Mouse (Mus musculus): ENCODE measurements around the gene Chd1.
A peak's percentile ranks its signal among the peaks of the same experiment; 100 is the strongest.
"Not testable (repeated sequence)": the region's sequence is repeated elsewhere in the genome, so short reads cannot be mapped to it uniquely, and the experiment has no call there.

The Chd1 gene

DNA sequence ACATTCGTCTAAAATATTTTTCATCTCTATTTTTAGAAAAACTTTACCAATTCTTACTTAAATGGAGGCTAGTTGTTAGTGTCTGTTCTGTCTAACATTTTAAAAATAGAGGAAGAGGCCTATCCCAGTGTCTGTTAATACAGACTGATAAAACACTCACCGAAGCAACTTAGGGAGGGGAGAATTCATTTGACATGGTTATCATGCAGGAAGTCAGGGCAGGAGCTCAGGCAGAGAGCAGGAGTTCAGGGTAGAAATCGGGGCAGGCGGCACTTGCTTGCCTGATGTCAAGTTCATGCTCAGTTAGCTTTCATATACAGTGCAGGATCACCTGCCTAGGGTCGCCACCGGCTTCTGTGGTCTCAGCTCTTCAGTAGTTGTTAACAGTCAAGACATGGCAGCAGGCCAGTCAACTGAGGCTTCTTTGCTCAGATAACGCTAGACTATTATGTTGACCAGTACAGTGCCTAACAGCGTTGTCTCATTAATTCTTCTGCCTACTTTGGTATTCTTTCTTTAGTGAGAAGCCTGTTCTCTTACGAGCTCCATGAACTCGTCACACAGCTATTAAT is 32.7 kb downstream of the Chd1 start:
- DNase-seq: no peak

DNA sequence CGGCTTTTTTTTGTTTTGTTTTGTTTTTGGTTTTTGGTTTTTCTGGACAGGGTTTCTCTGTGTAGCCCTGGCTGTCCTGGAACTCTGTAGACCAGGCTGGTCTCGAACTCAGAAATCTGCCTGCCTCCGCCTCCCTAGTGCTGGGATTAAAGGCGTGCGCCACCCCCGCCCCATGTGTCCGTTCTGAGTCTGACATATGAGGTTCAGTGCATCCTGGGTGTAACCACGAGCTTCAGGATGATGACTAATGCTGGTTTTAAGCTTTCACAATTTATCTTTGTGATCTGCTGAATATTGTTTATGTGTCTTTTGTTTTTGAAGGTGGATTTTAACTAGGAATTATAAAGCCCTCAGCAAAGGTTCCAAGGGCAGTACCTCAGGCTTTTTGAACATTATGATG is 37.1 kb downstream of the Chd1 start:
- no peak for DNase-seq

DNA sequence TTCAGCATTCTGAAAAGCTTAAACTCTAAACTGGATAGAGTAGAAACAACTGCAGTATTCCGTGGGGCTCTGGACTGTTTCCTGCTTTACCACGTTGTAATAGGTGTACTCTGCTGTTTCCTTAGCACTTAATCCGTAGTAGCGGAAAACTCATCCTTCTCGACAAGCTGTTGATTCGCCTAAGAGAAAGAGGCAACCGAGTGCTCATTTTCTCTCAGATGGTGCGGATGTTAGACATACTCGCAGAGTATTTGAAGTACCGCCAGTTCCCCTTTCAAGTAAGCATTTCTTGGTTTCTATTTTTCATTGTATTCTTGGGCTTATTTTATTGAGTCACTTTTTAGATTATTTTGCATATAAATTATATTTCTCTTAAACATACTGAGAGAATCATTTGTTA is 38.2 kb downstream of the Chd1 start:
- DNase-seq: no peak

DNA sequence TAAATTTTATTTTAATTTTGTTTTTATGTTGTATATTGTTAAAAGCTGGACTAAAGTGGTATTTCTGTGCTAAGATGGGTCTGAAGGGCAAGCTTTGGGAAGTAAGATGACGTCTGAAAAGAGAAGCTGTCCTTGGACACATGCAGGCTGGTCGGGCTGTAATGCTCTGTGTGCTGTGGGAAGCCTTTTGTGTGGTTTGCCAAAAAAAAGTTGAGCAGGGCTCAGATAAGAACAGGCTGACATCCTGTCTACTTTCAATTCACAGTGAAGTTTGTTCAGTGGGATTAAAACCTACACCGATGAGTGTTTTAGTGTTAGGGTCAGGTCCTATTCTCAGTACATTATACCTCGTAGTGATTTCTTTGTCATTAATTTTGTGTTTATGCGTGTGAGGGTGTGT is 38.6 kb downstream of the Chd1 start:
- DNase-seq: no peak

DNA sequence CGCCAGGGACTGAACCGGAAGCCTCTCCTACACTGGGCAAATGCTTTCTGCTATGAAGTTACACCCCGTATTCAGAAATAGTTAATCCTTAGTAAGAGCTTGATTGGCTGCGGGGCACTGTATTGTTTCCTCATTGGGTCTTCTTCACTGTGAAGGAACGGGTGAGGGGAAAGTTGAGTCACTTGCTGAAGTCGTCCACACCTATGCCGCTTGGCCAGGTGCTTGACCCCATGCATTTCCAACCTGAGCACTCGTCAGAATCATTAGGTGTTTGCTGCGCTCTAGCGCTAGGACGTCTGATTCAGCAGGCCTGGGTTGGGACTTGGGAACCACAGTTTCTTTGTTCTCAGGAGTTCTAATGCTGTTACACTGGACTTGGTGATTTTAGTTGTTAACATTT is 41.9 kb downstream of the Chd1 start:
- DNase-seq: no peak

DNA sequence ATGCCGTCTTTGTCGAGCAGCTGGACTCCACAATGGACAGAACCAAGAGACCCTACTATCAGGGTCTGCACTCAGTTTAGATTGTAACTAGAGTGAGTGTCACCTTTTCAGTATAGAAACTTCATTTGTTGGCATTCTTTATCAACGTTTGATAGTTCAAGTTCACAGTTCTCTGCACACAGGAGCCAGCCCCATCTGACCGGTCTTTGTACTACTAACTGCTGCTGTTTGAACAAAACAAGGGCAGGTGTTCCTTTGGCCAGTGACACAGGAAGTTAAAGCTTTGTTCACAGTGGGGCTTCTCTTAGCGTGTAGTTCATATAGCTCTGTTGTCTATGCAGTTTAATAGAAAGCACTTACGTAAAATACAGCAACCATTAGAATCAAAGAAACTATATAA is 43.3 kb downstream of the Chd1 start:
- DNase-seq: no peak

DNA sequence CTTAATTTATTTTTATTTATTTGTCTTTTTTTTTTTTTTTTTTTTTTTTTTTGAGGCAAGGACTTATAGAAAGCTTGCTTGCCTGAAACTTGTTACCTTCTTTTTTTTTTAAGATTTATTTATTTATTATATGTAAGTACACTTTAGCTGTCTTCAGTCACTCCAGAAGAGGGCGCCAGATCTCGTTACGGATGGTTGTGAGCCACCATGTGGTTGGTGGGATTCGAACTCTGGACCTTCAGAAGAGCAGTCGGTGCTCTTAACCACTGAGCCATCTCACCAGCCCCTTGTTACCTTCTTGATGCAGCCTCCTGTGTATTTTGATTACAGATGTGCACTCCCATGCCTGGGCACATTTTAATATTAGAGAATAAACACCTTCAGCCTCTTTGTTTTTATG is 46.5 kb downstream of the Chd1 start:
- DNase-seq: not testable (repeated sequence)

DNA sequence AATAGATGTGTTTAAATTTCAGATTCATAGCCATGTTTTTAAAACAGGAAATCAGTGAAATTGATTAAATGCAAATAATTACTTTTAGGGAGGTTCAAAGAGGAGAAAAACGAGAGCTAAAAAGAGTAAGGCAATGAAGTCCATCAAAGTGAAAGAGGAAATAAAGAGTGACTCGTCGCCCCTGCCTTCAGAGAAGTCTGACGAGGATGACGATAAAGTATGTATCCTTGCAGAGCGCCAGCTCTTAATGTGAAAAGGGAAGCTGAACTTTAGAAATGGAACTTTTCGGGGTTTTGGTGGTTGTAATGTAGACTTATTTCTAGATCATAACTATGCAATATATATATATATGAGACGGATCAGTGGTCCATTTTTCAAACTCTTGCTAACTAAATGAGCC is 56.4 kb downstream of the Chd1 start:
- no peak for DNase-seq

DNA sequence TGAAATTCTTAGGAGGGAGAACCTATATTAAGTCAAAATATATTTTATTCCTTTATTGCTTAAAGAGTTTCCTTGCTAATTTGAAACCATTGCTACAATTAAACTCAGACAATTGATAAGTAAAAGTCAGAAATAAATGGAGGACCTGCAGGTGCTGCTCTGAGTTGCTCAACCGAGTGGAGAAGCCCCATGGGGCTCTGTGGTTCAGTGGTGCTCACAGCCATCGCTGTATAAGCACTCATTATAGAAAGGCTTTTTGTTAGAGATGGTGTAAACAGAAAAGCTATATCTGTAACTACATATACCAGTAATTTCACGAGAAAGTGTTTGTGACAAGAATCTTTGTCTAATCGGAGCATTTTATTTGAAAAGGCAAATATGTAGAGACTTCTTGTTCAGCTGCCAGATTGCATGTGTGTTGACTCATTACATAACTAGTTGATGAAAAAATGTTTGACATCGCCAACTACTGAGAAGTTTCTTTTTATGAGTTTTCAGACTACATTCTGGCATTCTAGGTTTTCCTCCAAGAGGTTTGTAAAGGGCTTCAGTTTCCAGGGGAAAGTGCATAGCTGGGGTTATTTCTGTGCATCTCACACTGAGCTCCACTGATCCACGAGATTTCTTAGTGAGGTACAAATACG is 64.4 kb downstream of the Chd1 start:
- no peak for DNase-seq

DNA sequence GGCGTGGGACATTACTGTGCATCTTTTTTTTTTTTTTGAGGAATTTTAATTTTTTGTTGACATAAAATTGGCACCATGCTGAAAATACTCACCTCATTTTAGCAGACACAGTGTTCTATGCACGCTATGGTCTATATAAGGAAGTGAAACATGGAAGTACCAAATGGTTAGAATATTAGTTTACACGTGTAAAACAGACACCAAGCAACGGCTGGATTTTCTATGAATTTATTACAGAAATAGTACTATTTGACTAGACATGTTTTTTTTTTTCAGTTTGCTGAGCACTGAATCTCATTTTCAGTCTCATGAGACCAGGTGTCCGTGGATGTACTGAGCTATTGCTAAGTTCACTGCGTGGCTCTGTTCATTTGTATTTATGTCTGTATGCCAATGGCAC is 69.2 kb downstream of the Chd1 start:
- DNase-seq: no peak

DNA sequence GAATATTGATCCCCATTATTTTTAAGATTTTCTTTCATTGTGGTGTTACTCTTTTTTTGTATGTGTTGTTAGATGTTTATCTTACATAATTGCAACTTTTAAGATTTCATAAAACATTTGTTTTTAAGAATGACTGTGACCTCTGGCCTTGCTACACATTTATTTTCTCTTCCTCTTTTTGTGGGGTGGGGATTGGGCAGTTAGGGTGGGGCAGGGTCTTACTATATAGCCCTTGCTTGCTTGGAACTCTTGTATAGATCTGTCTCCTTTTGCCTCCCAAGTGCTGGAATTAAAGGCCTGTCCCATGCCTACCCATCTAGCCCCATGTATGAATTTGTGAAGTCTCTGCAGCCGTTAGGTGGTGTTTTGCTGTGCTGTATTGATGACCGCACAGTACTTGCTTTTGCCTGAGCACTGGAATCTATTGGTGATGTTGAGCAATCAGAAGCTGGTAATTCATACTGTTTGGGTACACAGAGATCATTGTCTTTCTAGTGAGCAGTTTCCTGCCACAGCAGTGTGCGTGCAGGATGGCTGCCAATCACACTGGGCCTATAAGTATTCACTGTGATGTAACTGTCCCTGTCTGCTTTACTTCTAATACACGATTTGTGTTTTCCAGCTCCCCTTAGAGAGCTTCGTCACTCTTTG is 69.9 kb downstream of the Chd1 start:
- no peak for DNase-seq

DNA sequence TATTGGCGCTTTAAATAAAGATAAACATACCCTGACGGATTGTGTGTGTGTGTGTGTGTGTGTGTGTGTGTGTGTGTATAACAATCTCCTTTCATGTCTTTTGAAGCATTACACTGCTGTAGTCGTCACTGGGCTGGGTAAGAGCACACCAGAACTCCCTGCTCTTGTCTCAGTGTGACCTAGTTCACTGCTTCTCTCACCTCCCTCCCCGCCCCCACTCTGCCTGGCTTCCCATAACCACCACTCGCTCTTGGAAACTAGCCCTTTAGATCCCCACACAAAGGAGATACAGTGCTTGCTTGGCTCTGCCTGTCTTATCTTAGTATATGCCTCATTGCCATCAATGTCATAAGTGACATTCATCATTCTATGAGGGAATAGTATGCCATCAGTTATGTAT is 71.6 kb downstream of the Chd1 start:
- peak in 1 of 2 experiments; percentile 14 for DNase-seq

DNA sequence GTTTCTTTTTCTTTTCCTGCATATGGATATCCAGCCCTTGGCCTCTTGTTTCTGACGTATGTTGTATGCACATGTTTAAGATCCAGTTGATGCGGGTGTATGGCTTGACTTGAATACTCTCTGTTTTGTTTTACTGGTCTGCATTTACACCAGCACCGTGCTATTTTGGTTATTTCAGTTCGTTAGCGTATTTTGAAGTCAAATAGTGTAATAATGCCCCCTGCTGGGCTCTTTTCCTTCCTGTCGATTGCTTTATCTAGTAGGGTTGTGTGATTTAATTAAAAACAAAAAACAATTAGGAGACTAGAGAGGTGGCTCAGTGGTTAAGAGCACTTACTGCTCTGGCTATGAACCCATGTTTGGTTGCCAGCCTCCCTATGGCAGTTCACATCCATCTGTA is 73.2 kb downstream of the Chd1 start:
- peak in 1 of 2 experiments; percentile 7 for DNase-seq

DNA sequence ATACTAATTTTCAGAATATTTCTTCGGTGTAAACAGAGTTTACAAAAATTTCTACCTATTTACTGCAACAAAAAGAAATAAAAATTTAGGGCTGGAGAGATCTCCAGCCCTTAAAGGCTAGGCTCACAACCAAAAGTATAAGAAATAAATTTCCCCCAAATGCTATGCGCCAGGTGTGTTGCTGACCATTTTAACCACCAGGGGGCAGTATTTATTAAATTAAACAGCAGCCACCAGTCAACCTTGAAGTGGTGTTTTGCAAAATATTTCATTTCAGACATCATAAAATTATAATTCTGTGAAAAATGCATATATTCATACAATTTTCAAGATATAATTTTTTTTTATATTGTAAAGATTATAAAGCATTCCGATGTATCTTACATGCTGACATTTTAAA is 82.3 kb downstream of the Chd1 start:
- peak; percentile 66 to 68 for DNase-seq

DNA sequence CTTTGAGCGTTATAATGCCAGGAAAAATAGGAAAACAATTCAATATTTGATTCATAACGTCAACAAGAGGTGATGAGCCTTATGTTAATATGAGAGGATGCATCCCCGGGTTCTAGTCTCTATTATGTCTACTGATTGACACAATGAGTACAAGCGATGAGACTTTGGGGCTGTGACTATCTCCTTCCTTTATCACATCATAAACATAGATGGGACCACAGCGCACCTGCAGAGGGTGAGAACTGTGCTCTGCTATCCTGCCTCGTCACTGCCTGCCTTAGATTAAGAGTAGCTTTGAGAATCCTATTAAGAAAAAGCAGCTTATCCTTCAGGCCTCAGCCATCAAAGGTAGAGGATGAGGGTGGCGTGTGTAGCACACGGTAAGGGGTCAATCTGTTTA is 85.9 kb downstream of the Chd1 start:
- DNase-seq: no peak

DNA sequence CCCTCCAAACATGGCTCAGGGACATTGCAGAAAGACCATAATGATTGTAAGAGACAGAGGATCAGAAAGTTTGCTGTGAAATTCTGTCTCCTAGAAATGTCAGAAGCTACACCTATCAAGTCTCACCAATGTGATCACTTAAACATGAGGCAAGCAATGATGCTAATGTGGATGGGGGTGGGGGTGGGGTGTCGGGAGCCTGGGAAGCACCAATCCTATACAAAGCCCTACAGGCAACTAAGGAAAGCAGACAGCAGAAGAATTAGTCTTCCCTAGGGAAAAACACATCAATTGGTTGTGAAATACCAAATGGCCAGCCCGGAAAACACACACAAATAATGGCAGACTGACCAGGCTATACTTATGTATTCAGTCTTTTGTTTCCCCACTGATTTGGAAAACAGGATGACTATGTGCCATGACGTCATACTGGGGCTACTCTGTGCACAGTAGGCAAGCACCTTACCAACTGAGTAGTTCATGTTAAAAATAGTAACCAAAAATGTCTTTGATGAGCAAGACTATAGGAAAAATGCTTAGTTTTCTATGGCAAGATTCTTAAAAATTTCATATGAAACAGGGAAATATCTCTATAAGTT is 94.5 kb downstream of the Chd1 start:
- DNase-seq: no peak

DNA sequence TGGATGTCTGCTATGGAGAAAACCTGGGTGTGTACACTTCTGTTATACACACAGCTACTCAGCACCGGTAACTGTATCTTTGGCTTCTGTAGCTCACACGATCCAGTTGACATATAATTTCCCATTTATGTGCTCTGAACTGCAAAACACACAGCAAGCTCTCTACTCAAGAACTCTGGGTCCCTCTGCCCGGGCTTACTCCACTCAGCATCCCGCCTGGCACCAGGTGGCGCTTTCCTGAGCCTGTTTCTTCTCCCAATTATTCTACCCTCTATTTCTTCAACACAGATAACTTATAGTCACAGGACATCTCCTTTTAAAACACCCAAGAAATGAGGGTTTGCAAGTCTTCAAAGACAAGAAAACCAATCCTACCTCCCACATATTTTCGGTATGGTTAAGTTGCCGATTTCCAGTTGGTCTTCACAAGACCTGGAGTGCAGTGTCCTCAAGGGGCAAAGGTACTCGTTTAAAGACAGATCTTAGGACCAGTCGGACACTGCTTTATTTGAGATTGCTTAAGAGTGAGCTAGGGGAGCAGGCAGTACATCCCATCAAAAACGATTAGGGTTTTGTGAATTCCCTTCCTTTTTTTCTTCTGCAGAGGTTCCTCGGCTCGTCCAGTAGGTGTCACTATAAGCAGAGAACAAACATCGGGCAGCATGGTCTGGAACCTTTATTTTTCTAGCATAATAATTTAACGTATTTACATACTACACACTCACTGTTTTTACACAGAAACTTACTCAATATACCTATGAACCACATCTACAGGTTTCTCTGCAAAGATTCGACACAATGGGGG is 99.4 kb downstream of the Chd1 start:
- peak; percentile 42 to 48 for DNase-seq

DNA sequence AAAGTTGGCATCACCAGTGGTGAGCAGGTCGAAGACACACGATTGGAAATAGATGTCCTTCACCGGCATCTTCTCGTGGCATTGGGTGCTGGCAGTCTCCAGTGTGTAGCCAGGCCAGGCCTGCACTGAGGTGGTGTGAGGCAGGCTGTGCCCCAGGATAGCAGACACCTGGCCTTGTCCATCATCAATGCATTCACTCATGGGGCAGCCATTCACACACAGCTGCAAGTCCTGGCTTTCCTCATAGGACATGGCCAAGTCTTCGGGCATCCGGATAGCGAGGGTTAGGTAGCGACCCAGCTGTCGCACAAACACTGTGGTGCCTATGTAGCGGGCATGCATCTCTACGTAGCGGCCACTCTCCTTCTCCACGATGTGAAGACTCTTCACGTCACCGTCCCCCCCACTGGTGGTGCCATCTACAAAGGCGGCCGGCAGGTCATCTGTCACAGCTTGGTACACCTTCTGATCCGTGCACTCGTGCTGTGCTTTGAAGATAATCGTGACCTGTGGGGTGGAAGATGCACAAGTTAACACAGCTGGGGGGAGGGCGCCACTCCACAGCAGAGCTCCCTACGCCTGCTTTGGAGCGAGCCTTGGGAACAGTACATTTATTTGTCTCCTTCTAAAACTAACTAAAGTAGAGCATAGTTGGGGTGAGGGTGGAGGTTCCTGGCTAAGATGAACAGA is 102.7 kb downstream of the Chd1 start:
- DNase-seq: peak in 1 of 2 experiments; percentile 16

DNA sequence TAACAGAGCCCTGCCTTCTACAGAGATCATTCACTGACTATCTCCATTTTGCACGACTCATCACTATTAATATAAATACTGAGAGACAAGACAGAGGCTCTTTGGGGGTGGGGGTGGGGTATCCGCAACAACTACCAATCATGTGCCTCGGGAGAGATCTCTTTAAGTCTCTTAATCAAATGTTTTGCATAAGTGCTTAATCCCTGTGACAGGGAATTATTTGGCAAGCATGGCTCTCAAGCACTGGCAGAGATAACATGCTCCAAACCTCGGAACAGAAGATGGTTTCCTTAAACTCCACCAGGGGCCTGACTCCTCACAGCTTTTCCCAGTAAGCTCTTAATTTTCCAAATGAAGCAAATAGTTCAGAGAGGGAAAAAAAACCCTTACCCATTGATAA is 103.2 kb downstream of the Chd1 start:
- no peak for DNase-seq

DNA sequence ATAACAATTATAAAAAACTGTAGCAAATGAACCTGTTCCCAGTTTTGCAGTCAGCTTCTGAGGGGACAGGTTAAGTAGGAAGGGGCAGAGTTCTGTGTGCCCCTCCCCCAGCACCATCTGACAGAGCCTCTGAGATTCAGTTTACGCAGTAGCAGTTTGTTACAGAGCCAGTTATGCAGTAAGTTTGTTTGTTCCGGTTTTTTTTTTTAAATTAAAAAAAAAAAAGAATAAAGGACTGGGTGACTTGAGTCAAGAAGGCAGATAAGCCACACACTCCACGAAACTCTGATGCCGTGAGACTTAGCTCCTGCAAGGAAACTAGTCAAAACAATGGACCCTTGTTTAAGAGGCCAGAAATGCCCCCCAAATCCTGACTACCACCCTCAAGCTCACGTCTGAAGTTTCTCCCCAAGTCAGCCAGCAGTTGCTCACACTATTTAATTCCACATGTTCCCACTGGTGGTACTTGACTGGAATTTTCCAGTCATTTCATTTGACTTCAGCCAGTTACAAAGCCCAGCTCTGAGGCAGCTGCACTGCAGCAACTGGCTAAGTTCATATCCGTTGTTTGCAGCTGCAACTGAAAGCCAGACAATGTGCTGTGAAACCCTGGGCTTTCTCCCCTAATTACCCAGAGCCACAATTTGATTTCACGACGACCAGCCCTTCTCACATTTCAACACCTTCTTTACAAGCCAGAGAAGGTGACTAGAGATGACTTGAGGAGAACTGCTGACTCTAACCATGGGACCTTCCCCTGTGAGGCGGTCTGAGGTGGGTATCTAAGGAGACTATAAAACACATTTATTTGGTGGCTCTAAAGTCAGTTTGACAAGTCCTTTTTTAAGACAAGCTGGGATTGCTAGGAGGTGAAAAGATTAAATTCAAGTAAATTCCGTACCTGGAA is 104.0 kb downstream of the Chd1 start:
- no peak for DNase-seq

DNA sequence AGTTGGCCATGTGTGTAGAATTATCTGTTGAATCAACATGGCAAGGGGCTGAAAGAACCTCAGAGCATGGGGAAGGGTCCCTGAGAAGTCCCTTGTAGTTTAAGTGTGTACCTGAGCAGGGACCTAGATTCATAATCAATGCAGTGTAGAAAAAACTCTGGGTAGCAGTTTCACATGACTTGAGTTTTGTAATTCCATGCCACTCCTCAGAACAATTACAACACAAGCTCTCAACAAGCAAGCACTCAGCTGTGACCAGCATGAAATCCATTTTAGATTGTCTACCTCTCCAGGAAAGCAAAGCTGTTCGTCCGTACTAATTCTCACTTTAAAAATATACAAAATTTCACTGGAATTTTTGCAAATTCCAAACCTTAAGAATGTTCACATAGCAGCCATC is 105.2 kb downstream of the Chd1 start:
- no peak for DNase-seq
